Mouse (Mus musculus): ENCODE measurements at regions not wholly inside any gene's neighbourhood (a gene's known extent, or its start where the extent isn't known, plus 50 kb on each side); places are given as distances from the start of the nearest gene placed in this dataset.

- ATAC-seq (replicated peaks; ENCODE audit: poor library complexity): peak; percentile 76
Measured at GRCm38 (mm10) chr10:8955499-8956211, 69.8 kb upstream of the Sash1 start.

- ATAC-seq (replicated peaks; ENCODE audit: poor library complexity): no peak
Measured at GRCm38 (mm10) chr10:8954003-8954402, 68.1 kb upstream of the Sash1 start.

GRCm38 (mm10) chr10:8952922-8953321 lies 67.1 kb upstream of the Sash1 start:
- ATAC-seq (replicated peaks; ENCODE audit: poor library complexity): no peak

- ATAC-seq (replicated peaks; ENCODE audit: poor library complexity): no peak
Measured at GRCm38 (mm10) chr10:8951937-8952336, 66.1 kb upstream of the Sash1 start.

GRCm38 (mm10) chr10:8951236-8951825 lies 65.5 kb upstream of the Sash1 start:
- ATAC-seq (replicated peaks; ENCODE audit: poor library complexity): no peak

- ATAC-seq (replicated peaks; ENCODE audit: poor library complexity): peak; percentile 45
Measured at GRCm38 (mm10) chr10:8948227-8948626, 62.4 kb upstream of the Sash1 start.

- peak; percentile 84 for ATAC-seq (replicated peaks; ENCODE audit: poor library complexity)
Measured at GRCm38 (mm10) chr10:8945195-8945751, 59.4 kb upstream of the Sash1 start.

GRCm38 (mm10) chr10:8944586-8944985 lies 58.7 kb upstream of the Sash1 start:
- ATAC-seq (replicated peaks; ENCODE audit: poor library complexity): no peak

GRCm38 (mm10) chr10:8943698-8944097 lies 57.8 kb upstream of the Sash1 start:
- peak; percentile 50 for ATAC-seq (replicated peaks; ENCODE audit: poor library complexity)

GRCm38 (mm10) chr10:8942967-8943471 lies 57.1 kb upstream of the Sash1 start:
- no peak for ATAC-seq (replicated peaks; ENCODE audit: poor library complexity)

GRCm38 (mm10) chr10:8936369-8936768 lies 50.5 kb upstream of the Sash1 start:
- ATAC-seq (replicated peaks; ENCODE audit: poor library complexity): no peak

Data from megakaryocyte progenitor cell, adult 5-6 weeks (primary cell).